In genomic region chr6:114917770-114918635, GRCm38 (mm10) we compare ENCODE assay signal across 8 mouse cellular contexts. TPM values are rescaled to one million over a fixed set of nuclear protein-coding genes. Genes with fewer than 3 reads are reported as not detected.
DNase-seq lines count a peak whose midpoint lies in the region; ATAC-seq lines count a peak whose summit lies in the region.

No protein-coding gene starts in this region.

- no peak overlapping the region for H3K27ac ChIP-seq in forebrain, embryonic 14.5 days (ENCODE audit: low read depth, low read length)
- peak overlapping the region; percentile 43; the same call in 1 of the 2 replicates for H3K27ac ChIP-seq in hindbrain, embryonic 14.5 days
- H3K27ac ChIP-seq in liver, embryonic 11.5 days (ENCODE audit: low read depth, low read length) = peak overlapping the region; percentile 32; the same call in 1 of the 2 replicates

- H3K4me2 ChIP-seq in forebrain, embryonic 14.5 days (ENCODE audit: low read length) = peak overlapping the region; percentile 57
- peak overlapping the region; percentile 71 for H3K4me2 ChIP-seq in hindbrain, embryonic 14.5 days (replicated peaks)
- peak overlapping the region; percentile 85 for H3K4me2 ChIP-seq in liver, embryonic 11.5 days

- WGBS in forebrain, embryonic 14.5 days = 60% methylated on average over 14 of the region's 14 CpGs
- 65% methylated on average over 14 of the region's 14 CpGs for WGBS in hindbrain, embryonic 14.5 days
- 66% methylated on average over 14 of the region's 14 CpGs for WGBS in liver, embryonic 11.5 days

- DNase-seq in T-cell, adult 2 months (ENCODE audit: low spot score) = peak; percentile 51
- DNase-seq in forebrain, embryonic 14.5 days (ENCODE audit: low spot score) = no peak
- DNase-seq in hindbrain, embryonic 14.5 days (ENCODE audit: low spot score) = no peak
- DNase-seq in liver, embryonic 11.5 days (ENCODE audit: low spot score) = no peak
- no peak for DNase-seq in left cerebral cortex, adult 8-10 months (ENCODE audit: low spot score in 2 of 2)
- no peak for DNase-seq in frontal cortex, adult 2 months (ENCODE audit: extremely low spot score in 1 of 2, low spot score in 1 of 2)
- no peak for DNase-seq in thymus, postnatal 0 days (ENCODE audit: low spot score)

- peaks cover 68% of the 10 kb centered on the region for H3K4me1 ChIP-seq in forebrain, embryonic 14.5 days (ENCODE audit: control insufficient read depth, insufficient read depth, low read length)
- peaks cover 80% of the 10 kb centered on the region for H3K4me1 ChIP-seq in hindbrain, embryonic 14.5 days (replicated peaks; ENCODE audit: control insufficient read depth, insufficient read depth, low read length)
- H3K4me1 ChIP-seq in liver, embryonic 11.5 days (replicated peaks; ENCODE audit: control insufficient read depth, insufficient read depth, low read length) = peaks cover 64% of the 10 kb centered on the region

- no peak for ATAC-seq in forebrain, embryonic 14.5 days
- ATAC-seq in hindbrain, embryonic 14.5 days (ENCODE audit: low FRiP score) = no peak
- ATAC-seq in liver, embryonic 11.5 days (replicated peaks; ENCODE audit: low FRiP score) = no peak
- ATAC-seq in monocyte, adult 5-6 weeks (replicated peaks; ENCODE audit: insufficient number of reproducible peaks, low FRiP score, low TSS enrichment, poor library complexity, severe bottlenecking) = 0 out of 2 replicates have a peak, but pooled peaks have one; percentile 23

- no peak overlapping the region for H3K4me3 ChIP-seq in forebrain, embryonic 14.5 days (ENCODE audit: low read depth, low read length)
- peak overlapping the region; percentile 48; the same call in 1 of the 2 replicates for H3K4me3 ChIP-seq in hindbrain, embryonic 14.5 days (replicated peaks; ENCODE audit: low read length)
- H3K4me3 ChIP-seq in liver, embryonic 11.5 days (ENCODE audit: low read depth, low read length) = peak overlapping the region; percentile 11

- H3K9me3 ChIP-seq in forebrain, embryonic 14.5 days (replicated peaks; ENCODE audit: control insufficient read depth, low read length) = no peaks in the 10 kb centered on the region
- H3K9me3 ChIP-seq in hindbrain, embryonic 14.5 days (ENCODE audit: control insufficient read depth, low read length) = no peaks in the 10 kb centered on the region
- H3K9me3 ChIP-seq in liver, embryonic 11.5 days (ENCODE audit: control insufficient read depth, low read length) = no peaks in the 10 kb centered on the region

- H3K27me3 ChIP-seq in forebrain, embryonic 14.5 days (replicated peaks; ENCODE audit: control insufficient read depth, insufficient read depth, low read length) = no peaks in the 10 kb centered on the region
- no peaks in the 10 kb centered on the region for H3K27me3 ChIP-seq in hindbrain, embryonic 14.5 days (ENCODE audit: control insufficient read depth, insufficient read depth, low read length)
- no peaks in the 10 kb centered on the region for H3K27me3 ChIP-seq in liver, embryonic 11.5 days (replicated peaks; ENCODE audit: control insufficient read depth, insufficient read depth, low read length)

- H3K9ac ChIP-seq in forebrain, embryonic 14.5 days (ENCODE audit: low read length) = peak overlapping the region; percentile 38; the same call in 1 of the 2 replicates
- peak overlapping the region; percentile 42 for H3K9ac ChIP-seq in hindbrain, embryonic 14.5 days
- H3K9ac ChIP-seq in liver, embryonic 11.5 days (ENCODE audit: low read depth, low read length) = 0 out of 2 replicates have a peak overlapping the region, but pooled peaks have one; percentile 9

- no peaks in the 10 kb centered on the region for H3K36me3 ChIP-seq in forebrain, embryonic 14.5 days (ENCODE audit: control insufficient read depth, insufficient read depth, low read length)
- H3K36me3 ChIP-seq in hindbrain, embryonic 14.5 days (replicated peaks; ENCODE audit: control insufficient read depth, insufficient read depth) = no peaks in the 10 kb centered on the region
- H3K36me3 ChIP-seq in liver, embryonic 11.5 days (ENCODE audit: control insufficient read depth, insufficient read depth, low read length) = peaks cover 3% of the 10 kb centered on the region; the same call in 1 of the 2 replicates

RNA-seq across cellular contexts. Expression of gene Vgll4, which starts 51.8 kb away (rescaled TPM):
- 44.9 and 54.2 TPM in 2 replicates for polyA plus RNA-seq in forebrain, embryonic 14.5 days (2014; fragmentation: Nextera tagmentation; extraction: Ambion mirVana)
- polyA plus RNA-seq in hindbrain, embryonic 14.5 days (2014; fragmentation: Nextera tagmentation; extraction: Ambion mirVana) = 37.9 and 38.4 TPM in 2 replicates
- polyA plus RNA-seq in liver, embryonic 11.5 days (2014; fragmentation: Nextera tagmentation; extraction: Ambion mirVana) = 34.3 and 37.8 TPM in 2 replicates
- 67.3 to 111 TPM (median 88.1 TPM) in 3 replicates for total RNA-seq in monocyte, adult 5-6 weeks (2017)
- 10 to 100 TPM; 59.0 to 76.6 (median 62.4) TPM for total RNA-seq in left cerebral cortex, adult 8-10 months (2022)
- 33.5 and 37.6 TPM in 2 replicates for polyA plus RNA-seq in frontal cortex, adult 2 months (2012; rRNA removed)
- polyA plus RNA-seq in thymus, postnatal 0 days (2015; fragmentation: Nextera tagmentation; extraction: Ambion mirVana) = 74.0 and 90.5 TPM in 2 replicates
